Mouse (Mus musculus): ENCODE measurements around the gene Cep57l1. TPM values are rescaled to one million over a fixed set of nuclear protein-coding genes. Genes with fewer than 3 reads are reported as not detected.
A peak's percentile ranks its signal among the peaks of the same experiment; 100 is the strongest.

Gene Cep57l1
- 0.98 and 1.6 TPM in 2 replicates for polyA plus RNA-seq (2012)

DNA sequence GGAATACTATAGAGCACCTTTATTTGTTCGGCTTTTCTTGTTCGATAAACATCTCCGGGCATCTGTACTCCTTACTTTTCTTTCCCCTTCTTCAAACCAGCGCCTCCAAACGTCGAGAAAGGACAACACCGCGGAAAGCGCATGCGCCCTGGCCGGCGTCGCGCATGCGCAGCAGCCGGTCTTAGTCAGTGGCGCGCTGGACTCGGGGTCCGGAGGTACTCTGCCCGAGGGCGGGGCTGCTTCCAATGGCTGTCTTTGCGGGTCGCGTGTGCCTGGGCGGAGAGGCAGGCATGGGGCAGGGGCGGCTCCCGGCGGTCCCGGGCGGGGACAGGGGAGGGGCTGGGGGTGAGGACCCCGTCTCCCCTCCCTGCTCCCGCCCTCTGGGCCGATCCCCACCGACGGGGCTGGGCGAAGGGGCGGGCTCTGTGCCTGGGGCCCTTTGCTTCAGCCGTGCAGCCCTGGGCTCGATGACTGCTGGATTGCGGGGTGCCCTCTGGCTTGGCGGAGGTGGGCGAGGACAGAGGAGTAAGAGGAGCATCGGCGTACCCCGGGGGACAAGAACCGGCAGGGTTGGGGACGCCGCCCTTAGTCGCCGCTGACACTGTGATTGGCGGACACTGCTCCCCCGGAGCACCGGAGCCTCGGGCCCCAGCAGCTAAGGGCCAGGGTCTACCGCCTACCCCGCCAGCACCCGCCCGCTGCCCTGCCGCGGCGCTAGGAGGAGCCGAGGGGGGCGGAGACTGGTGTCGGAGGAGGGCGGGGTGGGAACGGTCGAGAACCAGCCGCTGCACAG is at the start of gene Cep57l1, which contains the start of gene Sesn1:
TSS of gene Cep57l1 (minus strand) at position 101 of the 793 bp plus-strand sequence.
TSS of gene Sesn1 (plus strand) at position 165 of the 793 bp plus-strand sequence.
- no peak for TF ChIP-seq GATA1 (IDR thresholded peaks at IDR 0.05; ENCODE audit: low read length)

DNA sequence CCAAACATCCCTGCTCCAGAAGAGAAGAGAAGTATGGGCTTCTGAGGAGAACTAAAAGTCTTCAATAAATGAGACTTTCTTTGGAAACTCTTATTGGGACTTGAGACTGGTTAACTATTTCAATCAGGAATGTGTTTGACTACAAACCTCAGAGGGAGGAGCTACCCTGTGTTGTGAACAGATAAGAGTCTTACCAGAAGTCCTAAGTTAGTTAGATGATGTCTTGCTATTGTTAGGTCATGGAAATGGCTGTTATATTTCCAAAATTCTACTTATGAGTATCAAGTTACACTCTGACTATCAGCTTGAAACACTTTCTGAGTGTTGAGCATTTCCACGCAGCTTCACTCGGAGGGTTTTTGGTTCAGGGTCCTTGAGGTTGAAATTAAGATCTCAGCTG is 39.0 kb upstream of the Cep57l1 start:
- TF ChIP-seq GATA1 (IDR thresholded peaks at IDR 0.05; ENCODE audit: low read length), result peak; percentile 48

DNA sequence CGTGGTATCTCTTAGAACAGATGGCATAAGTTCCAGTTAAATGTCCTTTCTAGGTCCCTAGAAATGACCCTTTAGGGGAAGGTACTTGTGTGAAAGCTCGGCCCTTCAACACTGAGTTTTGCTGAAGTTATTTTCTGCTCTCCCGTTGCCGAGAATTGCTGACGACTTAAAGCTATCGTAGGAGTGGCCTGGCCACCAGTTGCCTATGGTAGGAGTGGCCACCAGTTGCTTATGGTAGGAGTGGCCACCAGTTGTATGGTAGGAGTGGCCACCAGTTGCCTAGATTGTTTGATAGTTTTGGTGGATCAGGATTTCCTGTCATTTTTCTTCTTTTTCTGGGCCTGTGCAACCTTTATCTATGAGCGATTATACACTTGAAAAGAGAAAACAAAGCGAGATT is 38.1 kb upstream of the Cep57l1 start:
- no peak for TF ChIP-seq GATA1 (IDR thresholded peaks at IDR 0.05; ENCODE audit: low read length)

DNA sequence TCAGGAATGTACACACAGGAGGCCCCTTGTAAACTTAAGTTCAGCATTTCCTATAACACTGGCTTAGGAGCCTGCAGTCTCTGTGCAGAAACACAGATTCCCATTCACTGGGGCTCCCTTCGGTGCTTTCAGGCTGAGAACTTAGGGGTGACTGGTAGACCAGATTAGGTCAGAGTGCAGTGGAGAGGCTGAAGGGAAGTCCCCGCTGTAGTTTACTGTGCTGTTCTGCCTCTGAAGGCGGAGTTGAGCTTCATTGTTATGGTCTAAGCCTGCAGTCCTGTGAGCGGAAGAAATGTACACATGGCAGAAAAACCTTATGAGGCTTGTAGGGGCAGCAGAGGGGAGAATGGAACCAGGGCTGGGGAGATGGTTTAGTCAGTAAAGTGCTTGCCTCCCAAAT is 29.2 kb upstream of the Cep57l1 start:
- TF ChIP-seq GATA1 (IDR thresholded peaks at IDR 0.05; ENCODE audit: low read length), result no peak

DNA sequence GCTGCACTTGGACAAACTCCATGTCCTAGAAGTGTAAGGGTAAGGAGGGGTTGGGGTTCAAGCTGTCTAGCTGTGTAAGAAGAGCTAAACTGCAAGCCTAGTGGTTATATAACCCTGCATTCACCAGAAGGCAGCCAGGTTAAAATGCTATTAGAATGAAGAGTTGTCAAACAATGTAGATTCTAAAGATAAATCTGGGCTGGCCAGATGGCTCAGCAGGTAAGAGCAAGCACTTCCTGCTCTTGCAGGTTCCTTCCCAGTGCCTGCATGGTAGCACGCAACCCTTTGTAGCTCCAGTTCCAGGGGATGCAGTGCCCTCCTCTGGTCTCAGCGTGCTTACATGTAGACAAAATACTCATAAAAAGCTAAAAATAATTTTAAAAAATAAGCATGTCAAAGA is 24.5 kb upstream of the Cep57l1 start:
- no peak for TF ChIP-seq GATA1 (IDR thresholded peaks at IDR 0.05; ENCODE audit: low read length)

DNA sequence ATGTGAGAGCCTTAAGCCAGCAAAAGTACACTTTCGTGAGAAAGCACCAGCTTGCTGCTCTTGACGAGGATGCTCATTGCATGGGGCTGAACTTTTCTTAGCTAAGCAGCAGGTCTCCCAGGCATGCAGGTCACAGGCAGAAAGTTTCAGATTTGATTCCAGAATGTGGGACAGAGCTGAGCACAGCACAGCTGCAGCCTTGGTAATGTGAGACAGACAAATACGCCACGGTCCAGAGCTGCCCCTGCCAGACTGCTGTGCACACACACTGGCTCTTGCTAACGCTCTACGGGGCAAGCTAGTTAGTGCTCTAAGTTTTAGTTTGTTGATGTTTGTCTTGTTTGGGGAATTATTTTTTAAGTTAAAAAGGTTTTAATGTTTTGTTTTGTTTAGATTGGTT is 22.5 kb upstream of the Cep57l1 start:
- TF ChIP-seq GATA1 (IDR thresholded peaks at IDR 0.05; ENCODE audit: low read length), result no peak

DNA sequence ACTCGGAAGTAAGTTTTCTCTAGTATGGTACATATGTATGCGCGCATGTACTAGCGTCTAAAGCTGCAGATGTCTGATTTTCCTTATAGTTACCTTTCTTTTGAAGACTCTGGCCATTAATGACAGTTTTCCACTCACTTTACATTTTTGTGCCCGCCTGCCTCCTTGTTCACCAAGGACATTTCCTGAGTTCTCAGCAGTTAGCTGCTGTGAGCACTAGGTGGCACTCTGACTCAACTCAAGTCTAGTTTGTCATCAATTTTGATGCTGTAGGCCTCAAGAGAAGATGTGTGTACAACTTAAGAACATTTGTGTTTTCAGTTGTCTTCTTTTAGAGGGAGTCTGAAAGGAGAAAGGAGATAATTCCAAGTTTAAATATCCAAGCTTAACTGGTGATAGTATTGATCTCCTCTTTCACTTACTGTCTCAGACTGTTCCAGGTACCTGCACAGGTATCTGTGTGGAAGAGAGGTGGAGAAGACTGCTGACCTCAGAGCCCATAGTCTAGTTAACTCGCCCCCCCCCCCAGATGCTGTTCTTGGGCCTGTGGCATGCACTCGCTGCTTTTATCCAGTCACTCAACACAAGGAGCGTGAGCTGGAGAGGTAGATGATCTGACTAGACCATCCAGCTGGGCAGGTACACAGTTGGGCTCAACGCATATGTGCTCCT is 21.3 kb upstream of the Cep57l1 start:
- TF ChIP-seq GATA1 (IDR thresholded peaks at IDR 0.05; ENCODE audit: low read length), result no peak

DNA sequence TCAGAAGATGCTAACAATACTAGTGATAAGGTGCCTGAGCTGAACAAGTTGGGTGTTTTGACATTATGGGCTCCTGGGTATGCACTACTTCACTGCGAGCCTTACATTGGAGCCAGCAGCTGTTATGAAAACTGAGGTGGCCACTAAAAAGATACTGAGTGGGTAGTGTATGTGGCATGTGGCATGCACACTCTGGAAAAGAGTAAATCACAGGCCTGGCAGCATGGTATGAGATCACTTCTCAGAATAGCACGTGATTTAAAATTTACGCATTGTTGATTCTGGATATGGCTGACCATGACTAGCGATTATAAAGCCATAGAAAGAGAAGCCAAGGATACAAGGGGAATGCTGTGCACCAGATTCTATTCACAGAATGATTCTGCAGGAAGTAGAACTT is 20.8 kb upstream of the Cep57l1 start:
- TF ChIP-seq GATA1 (IDR thresholded peaks at IDR 0.05; ENCODE audit: low read length), result no peak

DNA sequence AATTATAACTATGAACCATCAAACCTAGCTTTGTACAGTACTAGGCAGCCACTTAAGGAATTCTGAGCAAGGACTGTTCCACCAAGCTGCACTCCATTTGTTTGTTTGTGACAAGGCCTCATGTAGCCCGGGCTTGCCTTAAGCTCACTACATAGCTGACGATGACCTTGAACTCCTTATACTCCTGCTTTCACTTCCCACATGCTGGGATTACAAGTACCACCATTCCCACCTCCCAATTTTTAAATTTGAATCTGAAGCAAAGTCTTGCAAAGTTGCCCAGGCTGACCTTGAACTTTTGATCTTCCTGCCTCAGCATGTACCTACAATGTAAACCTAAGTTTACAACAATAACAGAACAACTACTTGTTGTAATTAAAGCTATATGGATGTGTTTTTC is 20.3 kb upstream of the Cep57l1 start:
- no peak for TF ChIP-seq GATA1 (IDR thresholded peaks at IDR 0.05; ENCODE audit: low read length)

DNA sequence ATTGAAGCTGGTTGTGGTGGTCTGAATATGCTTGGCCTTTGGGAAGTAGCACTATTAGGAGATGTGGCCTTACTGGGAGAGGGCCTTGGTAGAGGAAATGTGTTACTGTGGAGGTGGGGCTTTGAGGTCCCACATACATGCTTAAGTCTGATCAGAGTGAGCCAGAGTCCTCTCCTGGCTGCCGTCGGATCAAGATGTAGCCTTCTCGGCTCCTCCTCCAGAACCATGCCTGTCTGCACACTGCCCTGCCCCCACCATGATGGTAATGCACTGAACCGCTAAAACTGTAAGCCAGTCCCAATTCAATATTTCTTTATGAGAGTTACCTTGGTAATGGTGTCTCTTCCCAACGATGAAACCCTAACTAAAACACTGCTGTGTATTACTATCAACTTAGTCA is 19.5 kb upstream of the Cep57l1 start:
- no peak for TF ChIP-seq GATA1 (IDR thresholded peaks at IDR 0.05; ENCODE audit: low read length)

DNA sequence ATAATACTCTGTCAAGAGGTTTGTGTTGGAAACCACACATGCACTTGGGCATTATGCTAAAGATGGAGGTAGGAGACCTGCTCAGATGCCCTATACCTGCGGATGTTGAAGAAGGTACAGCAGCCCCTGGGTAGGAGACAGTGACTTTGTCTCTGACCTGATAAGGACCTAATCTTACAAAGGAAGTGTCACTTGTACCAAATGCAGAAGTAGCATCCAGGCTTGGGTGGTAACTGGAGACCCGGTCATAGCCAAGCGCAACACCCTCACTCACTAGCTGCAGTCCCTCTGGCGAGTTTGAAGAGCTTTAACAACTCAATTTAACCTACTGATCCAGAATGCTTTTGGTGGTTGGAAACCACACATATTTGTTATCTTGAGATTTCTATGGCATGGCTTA is 18.1 kb upstream of the Cep57l1 start:
- TF ChIP-seq GATA1 (IDR thresholded peaks at IDR 0.05; ENCODE audit: low read length), result no peak

DNA sequence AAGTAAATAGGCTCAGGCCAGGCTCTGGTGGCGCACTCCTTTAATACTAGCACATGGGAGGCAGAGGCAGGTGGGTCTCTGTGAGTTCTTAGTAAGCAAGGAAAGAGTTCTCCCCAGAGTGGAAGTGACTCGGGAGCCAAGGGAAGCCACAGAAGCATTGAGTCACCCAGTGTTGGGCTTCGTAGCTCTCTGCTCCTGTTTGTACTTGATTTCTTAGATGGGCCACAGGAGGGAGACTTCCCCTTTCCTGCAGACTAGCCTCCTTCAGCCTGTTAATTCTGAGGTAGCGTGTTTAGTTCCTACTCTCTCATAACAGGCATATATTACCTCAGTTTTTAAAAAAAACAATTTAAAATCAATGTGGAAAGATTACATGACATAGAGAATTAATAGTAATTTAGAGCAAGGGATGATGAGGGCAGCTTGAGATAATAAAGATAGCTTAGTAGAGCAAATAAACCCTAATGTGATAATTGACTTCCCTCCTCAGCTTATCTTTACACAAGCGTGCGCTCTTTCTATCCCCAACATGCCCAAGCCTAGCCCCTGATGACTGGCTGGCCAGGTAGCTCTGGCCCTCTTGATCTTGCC is 16.9 kb upstream of the Cep57l1 start:
- TF ChIP-seq GATA1 (IDR thresholded peaks at IDR 0.05; ENCODE audit: low read length), result no peak

DNA sequence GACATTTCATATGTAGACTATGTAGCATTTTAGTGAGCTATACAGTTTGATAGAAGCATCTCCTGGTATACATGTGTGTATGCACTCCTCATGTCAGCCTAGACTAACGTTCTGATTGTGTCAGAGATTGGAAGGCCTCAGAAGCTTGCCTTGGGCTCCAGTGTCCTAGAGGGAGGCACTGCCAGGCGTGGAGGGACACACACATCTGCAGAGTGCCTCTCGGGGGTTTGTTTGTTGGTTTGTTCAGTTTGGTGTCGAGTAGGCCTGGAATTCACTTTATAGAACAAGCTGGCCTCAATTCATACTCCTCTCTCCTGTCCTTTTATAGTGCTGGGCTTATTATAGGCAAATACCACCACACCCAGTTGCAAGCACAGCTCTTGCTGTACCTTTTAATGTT is 16.3 kb upstream of the Cep57l1 start:
- no peak for TF ChIP-seq GATA1 (IDR thresholded peaks at IDR 0.05; ENCODE audit: low read length)

DNA sequence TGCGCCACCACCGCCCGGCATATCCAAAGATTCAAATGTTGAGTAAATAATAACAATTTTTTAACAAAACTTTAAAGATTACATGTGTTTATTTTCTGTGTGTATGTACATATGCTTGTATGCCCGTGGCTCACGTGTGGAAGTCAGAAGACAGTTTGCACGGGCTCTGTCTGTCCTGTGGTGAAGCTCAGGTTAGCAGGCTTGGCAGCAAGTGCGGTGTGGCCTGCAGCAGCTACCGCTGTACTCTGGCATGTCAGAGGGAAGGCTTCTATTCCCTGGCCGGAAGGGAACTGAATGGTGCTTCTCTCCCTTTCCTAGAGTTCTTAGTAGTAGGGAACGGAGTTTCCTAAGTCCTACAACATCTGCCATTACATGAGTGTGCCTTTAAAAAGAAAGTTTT is 15.4 kb upstream of the Cep57l1 start:
- no peak for TF ChIP-seq GATA1 (IDR thresholded peaks at IDR 0.05; ENCODE audit: low read length)

DNA sequence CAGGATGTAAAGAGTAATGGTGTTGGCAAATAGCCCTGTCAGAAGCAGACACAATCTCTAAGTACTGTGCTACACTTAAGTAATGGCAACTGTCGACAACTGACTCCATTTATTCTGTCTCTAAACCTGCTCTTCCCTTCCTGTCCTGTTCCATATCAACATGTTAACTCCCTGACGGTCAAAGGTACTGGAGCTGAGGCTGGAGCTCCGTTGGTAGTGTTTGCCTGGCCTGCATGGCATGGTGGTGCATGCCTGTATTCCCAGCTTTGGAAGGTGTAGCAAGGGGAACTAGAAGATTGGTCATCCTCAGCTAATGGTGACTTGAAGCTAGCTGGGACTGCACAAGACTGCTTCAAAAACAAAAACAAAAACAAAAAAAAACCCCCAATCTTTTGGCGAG is 14.2 kb upstream of the Cep57l1 start:
- no peak for TF ChIP-seq GATA1 (IDR thresholded peaks at IDR 0.05; ENCODE audit: low read length)

DNA sequence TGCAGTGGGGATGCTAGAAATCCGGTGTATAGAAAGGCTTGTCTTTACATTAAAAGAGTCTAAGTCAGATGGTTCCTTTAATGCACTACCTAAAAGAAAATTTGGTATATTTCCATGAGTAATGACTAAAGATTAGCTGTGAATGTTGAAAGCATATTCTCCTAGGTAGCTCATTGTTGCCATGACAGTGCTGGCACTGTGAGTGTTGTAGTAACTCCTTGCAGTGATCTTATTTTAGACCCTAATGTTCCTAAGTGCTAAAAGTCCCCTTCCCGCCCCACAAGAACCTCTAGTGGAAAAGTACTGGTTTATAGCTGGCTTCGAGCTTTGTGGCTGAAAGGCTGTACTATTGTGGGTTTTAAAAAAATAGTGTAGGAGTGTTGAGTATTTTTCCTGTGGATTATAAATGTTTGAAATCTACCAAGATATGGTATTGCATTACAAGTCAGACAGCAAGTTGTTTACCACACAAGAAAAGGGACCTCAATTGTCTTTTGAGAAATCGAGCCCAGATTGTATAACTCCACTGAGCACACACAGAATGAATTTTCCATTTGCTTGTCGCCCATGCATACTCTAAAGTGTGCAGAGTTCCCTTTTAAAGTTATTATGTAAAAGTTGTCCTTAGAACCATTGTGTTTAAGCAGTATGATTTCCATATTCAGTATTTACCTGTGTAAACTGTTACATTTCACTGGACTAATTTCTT is 13.1 kb upstream of the Cep57l1 start:
- TF ChIP-seq GATA1 (IDR thresholded peaks at IDR 0.05; ENCODE audit: low read length), result no peak
